Mouse (Mus musculus) adrenal gland, adult (tissue): Measurements from ENCODE around the gene Pcdh10.
A peak's percentile ranks its signal among the peaks of the same experiment; 100 is the strongest.

Source experiments
- DNase-seq, 2 experiments: peaks; one replicate each; pipeline ENCODE4 v3.0.0; 2022 to 2023; ENCODE audit warnings: low spot score in 1 of 2; ENCODE audit not compliant: inconsistent age in 2 of 2

Pcdh10 gene

DNA sequence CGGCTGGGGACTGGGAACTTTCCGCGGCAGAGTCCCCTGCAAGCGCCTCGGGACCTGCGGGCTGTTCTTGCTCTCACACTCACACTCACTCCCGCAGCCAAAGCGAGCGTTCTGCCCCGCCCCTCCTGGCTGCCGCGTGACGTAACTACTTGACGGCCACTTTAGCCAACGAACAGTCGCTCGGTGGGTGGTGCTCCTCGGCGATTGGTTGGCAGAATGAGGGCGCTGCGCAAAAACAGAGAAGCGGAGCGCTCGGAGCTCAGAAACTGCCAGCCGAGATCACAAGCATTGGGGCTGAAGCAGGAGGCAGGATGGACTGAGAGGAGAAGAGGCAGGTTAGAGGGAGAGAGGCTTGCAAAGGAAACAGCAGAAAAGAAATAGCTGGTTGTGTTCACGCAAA is at the start of gene Pcdh10:
Gene Pcdh10 (plus strand): TSS at position 254 of the 400 bp plus-strand sequence.
- peak; percentile 89 to 95 for DNase-seq

DNA sequence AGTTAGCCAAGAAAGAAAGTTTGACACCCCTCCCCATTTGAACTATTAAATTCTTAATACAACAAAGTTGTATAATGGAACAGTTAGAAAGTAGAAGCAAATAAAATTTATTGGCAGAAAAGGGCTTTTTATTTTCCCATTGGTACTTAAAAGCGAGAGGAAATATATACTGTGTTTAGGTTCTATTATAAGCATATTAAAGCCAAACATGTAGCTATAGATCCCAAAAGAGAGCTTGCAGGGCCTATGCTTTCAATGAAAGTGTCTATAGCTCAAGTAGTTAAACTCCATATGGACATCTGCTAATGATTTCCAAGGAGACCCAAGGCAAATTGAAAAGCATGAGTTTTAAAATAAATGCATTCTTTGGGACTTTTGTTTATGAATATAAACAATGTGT is 22.3 kb upstream of the Pcdh10 start:
- no peak for DNase-seq

DNA sequence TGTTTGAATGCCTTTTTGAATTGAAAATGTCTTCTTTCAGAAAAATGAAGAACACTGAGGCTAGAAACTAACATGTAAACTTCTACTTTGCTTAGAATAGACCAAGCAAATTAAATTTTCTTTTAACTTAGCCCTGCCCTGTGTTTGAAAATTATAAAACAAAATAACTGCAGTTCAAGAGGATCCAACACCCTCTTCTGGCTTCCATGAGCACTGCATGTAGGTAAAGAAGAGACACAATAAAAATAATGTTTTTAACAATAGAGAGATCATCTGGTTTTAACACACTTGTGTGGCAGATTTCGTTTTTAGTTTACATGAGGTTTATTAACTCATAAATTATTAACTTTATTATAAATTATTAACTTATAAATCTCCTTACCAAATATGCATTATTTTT is 9.2 kb upstream of the Pcdh10 start:
- DNase-seq, result no peak

GRCm38 (mm10) chr3:45375761-45376500 is 2.3 kb upstream of the Pcdh10 start:
- peak; percentile 47 to 72 for DNase-seq

DNA sequence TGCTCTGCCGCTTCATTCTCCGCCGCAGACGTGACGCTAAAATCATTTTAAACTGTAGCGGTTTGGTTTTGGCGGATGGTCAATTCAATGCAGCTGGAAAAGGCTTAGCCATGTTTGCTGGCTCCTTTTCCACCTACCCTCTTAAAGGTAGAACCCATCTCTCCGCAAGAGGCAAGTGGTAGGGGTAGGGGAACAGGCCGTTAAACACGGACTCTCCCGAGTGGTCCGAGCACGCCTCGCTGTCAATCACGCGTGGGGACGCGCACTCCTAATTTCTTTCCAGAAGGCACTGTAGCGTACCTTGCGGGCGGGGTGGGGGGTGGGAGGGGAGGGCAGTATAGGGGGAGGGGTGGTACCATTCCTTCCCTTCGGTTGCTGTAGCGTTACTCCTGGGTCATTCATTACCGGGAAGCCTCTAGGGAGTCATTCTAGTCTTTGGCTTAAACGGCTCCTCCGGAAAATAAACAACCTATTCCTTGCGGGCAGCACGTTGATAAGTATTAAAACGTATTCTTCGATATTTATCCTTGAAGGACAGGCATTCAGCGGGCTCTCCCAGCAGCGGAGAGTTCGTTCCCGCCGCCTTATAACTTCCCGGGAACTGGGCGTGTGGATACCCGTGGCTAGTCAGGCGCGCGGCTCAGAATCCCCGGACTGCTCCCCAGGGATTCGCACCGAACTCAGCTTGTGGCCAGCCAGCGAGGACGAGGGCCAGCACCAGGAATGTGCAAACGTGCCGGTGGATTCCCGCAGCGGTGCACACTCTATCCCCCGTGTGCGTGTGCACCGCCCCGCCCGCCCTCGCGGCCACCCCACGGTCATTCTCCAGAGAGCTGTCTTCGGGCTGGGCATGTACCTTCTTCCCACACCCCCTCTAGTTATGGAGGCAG is 1.5 kb upstream of the Pcdh10 start:
- DNase-seq, result peak; percentile 4 to 47

- peak; percentile 7 to 62 for DNase-seq
Observed at GRCm38 (mm10) chr3:45377391-45377998, 703 bp upstream of the Pcdh10 start.

GRCm38 (mm10) chr3:45379541-45379971 is 1.4 kb downstream of the Pcdh10 start:
- DNase-seq, result peak; percentile 5 to 39

DNA sequence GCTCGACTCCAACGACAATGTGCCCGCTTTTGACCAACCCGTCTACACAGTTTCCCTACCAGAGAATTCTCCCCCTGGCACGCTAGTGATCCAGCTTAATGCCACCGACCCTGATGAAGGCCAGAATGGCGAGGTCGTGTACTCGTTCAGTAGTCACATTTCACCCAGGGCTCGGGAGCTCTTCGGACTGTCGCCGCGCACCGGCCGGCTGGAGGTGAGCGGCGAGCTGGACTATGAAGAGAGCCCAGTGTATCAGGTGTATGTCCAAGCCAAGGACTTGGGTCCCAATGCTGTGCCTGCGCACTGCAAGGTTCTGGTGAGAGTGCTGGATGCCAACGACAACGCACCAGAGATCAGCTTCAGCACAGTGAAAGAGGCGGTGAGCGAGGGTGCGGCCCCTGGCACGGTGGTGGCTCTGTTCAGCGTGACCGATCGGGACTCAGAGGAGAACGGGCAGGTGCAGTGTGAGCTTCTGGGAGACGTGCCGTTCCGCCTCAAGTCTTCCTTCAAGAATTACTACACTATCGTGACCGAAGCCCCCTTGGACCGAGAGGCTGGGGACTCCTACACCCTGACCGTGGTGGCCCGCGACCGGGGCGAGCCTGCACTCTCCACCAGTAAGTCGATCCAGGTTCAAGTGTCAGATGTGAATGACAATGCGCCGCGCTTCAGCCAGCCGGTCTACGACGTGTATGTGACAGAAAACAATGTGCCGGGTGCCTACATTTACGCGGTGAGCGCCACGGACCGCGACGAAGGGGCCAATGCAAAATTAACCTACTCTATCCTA is 2.0 kb downstream of the Pcdh10 start:
- peak; percentile 5 to 41 for DNase-seq

GRCm38 (mm10) chr3:45380811-45381761 is 2.9 kb downstream of the Pcdh10 start:
- peak; percentile 5 to 37 for DNase-seq

GRCm38 (mm10) chr3:45382032-45382755 is 4.0 kb downstream of the Pcdh10 start:
- DNase-seq, result no peak

DNA sequence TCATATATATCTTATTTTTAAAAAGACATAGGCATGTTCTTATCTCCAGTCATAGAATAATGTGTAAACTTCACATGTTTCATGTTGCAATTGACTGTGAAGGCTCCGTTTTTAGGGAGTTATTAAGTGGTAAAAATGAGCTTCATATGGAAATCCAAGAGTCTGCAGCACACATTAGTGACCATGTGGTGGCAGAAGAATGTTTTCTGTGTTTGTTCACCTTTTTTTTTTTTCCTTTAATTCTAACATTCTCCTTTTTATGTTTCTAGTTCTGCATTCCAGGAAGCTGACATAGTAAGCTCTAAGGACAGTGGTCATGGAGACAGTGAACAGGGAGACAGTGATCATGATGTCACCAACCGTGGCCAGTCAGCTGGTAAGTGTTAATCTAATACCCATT is 5.6 kb downstream of the Pcdh10 start:
- no peak for DNase-seq

DNA sequence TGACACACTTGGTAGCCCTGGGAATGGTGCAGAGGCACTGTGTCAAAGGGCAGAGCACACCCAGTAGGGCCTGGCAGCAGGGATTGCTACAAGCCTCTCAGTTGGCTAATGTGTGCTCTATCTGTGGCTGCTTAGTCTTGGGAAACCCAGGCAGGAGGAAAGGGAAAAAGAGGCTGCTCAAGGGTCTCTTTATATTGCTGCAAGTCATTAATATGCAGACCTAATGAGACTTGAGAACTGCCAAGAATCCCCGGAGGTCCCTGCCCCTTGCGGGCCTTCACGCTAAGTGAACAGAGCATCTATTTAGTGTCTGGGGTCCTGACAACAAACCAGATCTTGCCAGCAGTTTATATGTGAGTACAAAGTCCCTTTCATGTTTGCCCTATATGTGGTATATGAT is 6.8 kb downstream of the Pcdh10 start:
- DNase-seq, result no peak

GRCm38 (mm10) chr3:45385451-45385850 is 7.3 kb downstream of the Pcdh10 start:
- DNase-seq, result no peak

GRCm38 (mm10) chr3:45386512-45386911 is 8.3 kb downstream of the Pcdh10 start:
- DNase-seq, result no peak

DNA sequence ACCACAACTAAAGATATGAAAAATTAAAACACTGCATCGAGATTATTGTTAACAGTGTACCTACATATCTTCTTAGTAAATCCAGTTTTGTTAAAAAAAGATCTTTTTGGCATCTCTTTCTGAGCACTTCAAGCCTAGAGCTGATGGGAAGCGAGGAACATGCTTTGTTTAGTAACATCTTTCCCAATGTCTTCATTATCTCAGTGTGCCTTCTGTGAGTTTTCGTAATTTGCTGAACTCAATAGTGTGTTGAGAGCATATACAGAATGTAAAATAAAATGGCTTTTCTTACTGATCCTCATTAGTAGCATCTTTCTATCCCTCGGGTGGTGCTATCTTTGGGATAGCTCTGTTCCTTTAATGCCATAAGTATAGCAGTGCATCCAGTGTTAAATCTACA is 18.9 kb downstream of the Pcdh10 start:
- no peak for DNase-seq

DNA sequence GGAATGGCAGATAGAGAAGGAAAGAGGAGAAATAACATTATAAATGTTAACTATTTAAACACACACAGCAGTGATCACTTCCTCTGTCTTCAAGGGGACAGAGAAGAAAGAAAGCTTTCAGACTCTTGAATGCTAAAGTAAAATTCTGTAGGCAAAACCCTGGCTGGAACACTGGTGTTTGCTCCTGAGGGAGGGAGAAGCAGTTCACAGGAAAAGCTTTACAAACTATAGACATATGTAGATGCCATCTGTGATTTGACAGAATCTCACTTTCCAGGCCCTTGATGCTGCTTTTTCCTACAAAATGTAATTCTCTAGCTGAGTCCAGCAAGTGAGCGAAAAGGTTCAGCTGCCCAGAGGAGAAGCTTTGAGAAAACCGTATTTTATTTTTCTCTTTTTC is 25.0 kb downstream of the Pcdh10 start:
- DNase-seq, result no peak

DNA sequence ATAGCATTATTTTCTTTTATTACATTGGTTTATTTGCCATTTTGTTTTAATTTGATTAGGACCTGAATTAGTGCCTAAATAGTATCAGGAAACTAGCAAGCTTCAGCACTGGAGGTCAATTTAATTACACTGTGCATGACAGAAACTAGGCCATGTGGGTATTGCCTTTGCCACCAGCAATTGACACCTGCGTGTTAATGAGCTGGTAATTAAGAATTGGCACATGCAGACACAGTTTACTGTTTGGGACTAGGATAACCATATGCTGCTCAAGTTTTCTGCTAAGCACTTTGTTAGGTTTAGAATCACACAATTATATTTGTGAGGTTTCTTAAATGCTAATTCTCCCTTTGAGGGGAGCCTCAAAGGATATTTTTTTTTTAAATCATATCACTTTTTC is 53.5 kb downstream of the Pcdh10 start:
- no peak for DNase-seq

GRCm38 (mm10) chr3:45432172-45432765 is 54.1 kb downstream of the Pcdh10 start:
- DNase-seq, result no peak
